Mouse (Mus musculus) limb, embryonic 11.5 days (tissue): ENCODE measurements at regions not wholly inside any gene's neighbourhood (a gene's known extent, or its start where the extent isn't known, plus 50 kb on each side); places are given as distances from the start of the nearest gene placed in this dataset.
"Not testable (repeated sequence)": the region's sequence is repeated elsewhere in the genome, so short reads cannot be mapped to it uniquely, and the experiment has no call there.

Source experiments
- ATAC-seq: fragments of 200-750 bp; cut with Nextera tagmentation; 2 replicates; pipeline ENCODE4 v1.8.0; 2017; ENCODE audit warnings: low read depth; ENCODE audit not compliant: insufficient number of reproducible peaks, low FRiP score, low TSS enrichment
- DNase-seq: peaks from one replicate; pipeline ENCODE4 v3.0.0-alpha.2; 2015; ENCODE audit warnings: low spot score
- H3K27ac ChIP-seq: fragments of 300-500 bp; sonication (generic); replicated peaks from 2 replicates; pipeline ENCODE4 v1.5.1; 2014; ENCODE audit warnings: low read depth, mild to moderate bottlenecking, low read length
- H3K27me3 ChIP-seq: fragments of 300-500 bp; sonication (generic); 2 replicates; pipeline ENCODE4 v1.6.1; 2014; ENCODE audit warnings: mild to moderate bottlenecking, low read length, mixed read lengths; ENCODE audit not compliant: control insufficient read depth, insufficient read depth
- H3K36me3 ChIP-seq: fragments of 300-500 bp; sonication (generic); 2 replicates; pipeline ENCODE4 v1.6.1; 2014; ENCODE audit warnings: mild to moderate bottlenecking, low read length, moderate library complexity, mixed read lengths; ENCODE audit not compliant: control insufficient read depth, insufficient read depth
- H3K4me1 ChIP-seq: fragments of 300-500 bp; sonication (generic); 2 replicates; pipeline ENCODE4 v1.6.1; 2014; ENCODE audit warnings: low read length, mixed read lengths; ENCODE audit not compliant: control insufficient read depth, insufficient read depth
- H3K4me2 ChIP-seq: fragments of 300-500 bp; sonication (generic); 2 replicates; pipeline ENCODE4 v1.6.1; 2014; ENCODE audit warnings: low read depth, mild to moderate bottlenecking, moderate library complexity; ENCODE audit not compliant: severe bottlenecking
- H3K4me3 ChIP-seq: fragments of 300-500 bp; sonication (generic); 2 replicates; pipeline ENCODE4 v1.5.1; 2014; ENCODE audit warnings: low read depth, low read length
- H3K9ac ChIP-seq: fragments of 300-500 bp; sonication (generic); 2 replicates; pipeline ENCODE4 v1.6.1; 2014; ENCODE audit warnings: mild to moderate bottlenecking, low read length
- H3K9me3 ChIP-seq: fragments of 300-500 bp; sonication (generic); 2 replicates; pipeline ENCODE4 v1.6.1; 2016; ENCODE audit warnings: low read length; ENCODE audit not compliant: control insufficient read depth
- WGBS: fragments of 180-500 bp; shearing (Covaris S2); extraction: QIAGEN DNeasy Blood & Tissue Kit; methylation state at CpG from one replicate; pipeline ENCODE4 v1.1.7; 2014; 5-methylcytosine and 5-hydroxymethylcytosine counted together

DNA sequence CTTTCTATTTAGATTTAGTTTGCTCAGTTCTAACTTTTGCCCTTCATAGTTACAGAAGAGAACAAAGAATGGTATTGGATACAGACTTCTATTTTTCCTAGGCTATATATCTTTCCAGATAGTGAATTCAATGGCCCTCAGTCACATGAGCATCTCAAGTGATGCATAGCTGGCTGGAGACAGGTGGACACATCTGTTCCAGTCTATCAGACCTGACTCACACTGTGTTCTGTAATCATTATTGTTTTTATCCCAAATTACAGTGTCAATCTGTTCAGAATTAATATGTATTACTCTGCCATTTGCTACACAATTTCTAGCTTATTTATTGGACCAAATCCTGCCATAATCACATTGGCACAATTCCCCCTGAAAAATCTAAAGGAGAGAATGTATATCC, 298.0 kb upstream of the Foxg1 start:
- DNase-seq (no peak), ATAC-seq (no peak)
- Histone ChIP-seq H3K36me3 (no peaks in the 10 kb centered on the region), H3K27ac (no peak overlapping the region), H3K4me2 (no peak overlapping the region), H3K4me3 (no peak overlapping the region), H3K27me3 (no peaks in the 10 kb centered on the region), H3K4me1 (no peaks in the 10 kb centered on the region), H3K9me3 (no peaks in the 10 kb centered on the region), H3K9ac (no peak overlapping the region)

- Histone ChIP-seq H3K9ac (no peak overlapping the region), H3K4me1 (no peaks in the 10 kb centered on the region), H3K27ac (no peak overlapping the region), H3K9me3 (no peaks in the 10 kb centered on the region), H3K36me3 (no peaks in the 10 kb centered on the region), H3K27me3 (no peaks in the 10 kb centered on the region), H3K4me3 (no peak overlapping the region), H3K4me2 (no peak overlapping the region)
- no peak for DNase-seq
- no peak for ATAC-seq
- 74% methylated on average over 2 of the region's 2 CpGs for WGBS
These were observed 296.4 kb upstream of the Foxg1 start for GRCm38 (mm10) chr12:49086076-49086475.

- WGBS: 95% methylated on average over 1 of the region's 1 CpGs
- ATAC-seq: no peak
These were observed 292.3 kb upstream of the Foxg1 start for GRCm38 (mm10) chr12:49090177-49090576.

GRCm38 (mm10) chr12:49105931-49106330, 276.5 kb upstream of the Foxg1 start:
- Histone ChIP-seq H3K4me2 (no peak overlapping the region), H3K36me3 (no peaks in the 10 kb centered on the region), H3K4me3 (no peak overlapping the region), H3K9ac (no peak overlapping the region), H3K4me1 (no peaks in the 10 kb centered on the region), H3K9me3 (no peaks in the 10 kb centered on the region), H3K27me3 (no peaks in the 10 kb centered on the region), H3K27ac (no peak overlapping the region)
- 63% methylated on average over 4 of the region's 4 CpGs for WGBS
- ATAC-seq (no peak), DNase-seq (no peak)

More at GRCm38 (mm10) chr12:49090177-49090576, 292.3 kb upstream of the Foxg1 start:
- Histone ChIP-seq H3K27me3 (no peaks in the 10 kb centered on the region), H3K4me2 (no peak overlapping the region), H3K9ac (no peak overlapping the region), H3K4me1 (no peaks in the 10 kb centered on the region), H3K27ac (no peak overlapping the region), H3K36me3 (no peaks in the 10 kb centered on the region), H3K9me3 (no peaks in the 10 kb centered on the region), H3K4me3 (no peak overlapping the region)
- DNase-seq: no peak

GRCm38 (mm10) chr12:49106399-49107382, 275.8 kb upstream of the Foxg1 start:
- H3K4me3 ChIP-seq: no peak overlapping the region
- ATAC-seq: no peak
- peak; percentile 26 for DNase-seq
- H3K27me3 ChIP-seq: no peaks in the 10 kb centered on the region
- WGBS: 62% methylated on average over 7 of the region's 7 CpGs
- H3K9ac ChIP-seq: no peak overlapping the region
- no peak overlapping the region for H3K4me2 ChIP-seq
- no peak overlapping the region for H3K27ac ChIP-seq
- H3K9me3 ChIP-seq: no peaks in the 10 kb centered on the region
- H3K4me1 ChIP-seq: no peaks in the 10 kb centered on the region
- H3K36me3 ChIP-seq: no peaks in the 10 kb centered on the region

DNA sequence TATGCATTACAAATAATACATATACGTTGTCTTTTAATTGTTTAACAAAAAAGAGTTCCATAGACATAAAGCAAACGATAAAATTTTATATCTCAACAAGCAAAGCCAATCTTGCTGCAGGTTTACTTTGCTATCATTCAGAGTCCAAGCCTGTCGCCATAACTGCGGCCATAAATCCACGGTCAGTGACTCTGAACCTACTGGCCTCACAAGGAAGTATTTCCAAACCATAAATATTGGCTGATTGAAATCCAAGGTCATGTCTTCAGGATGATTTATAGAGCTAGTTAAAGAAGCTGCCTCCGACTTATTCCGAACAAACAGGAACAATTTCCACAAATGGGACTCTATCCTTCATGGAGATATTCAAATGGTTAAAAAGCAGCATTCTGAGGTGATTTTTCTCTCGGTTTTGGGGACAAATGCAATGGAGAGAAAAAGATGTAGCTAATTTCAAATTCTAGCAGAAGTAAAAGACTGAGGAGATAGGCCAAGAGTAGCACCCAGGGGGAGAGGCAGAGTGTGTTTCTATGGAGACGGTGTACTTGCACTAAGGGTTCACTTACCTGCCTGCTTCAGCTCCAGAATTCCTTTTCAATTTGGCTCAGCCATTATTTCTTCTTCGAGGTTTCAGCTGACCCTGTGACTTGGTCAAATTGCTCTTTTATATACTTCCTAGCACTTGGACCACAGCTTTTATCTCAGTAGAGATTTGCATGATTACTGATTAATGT, 274.9 kb upstream of the Foxg1 start:
- Histone ChIP-seq H3K4me3 (no peak overlapping the region), H3K9ac (no peak overlapping the region), H3K27me3 (no peaks in the 10 kb centered on the region), H3K4me1 (no peaks in the 10 kb centered on the region), H3K4me2 (no peak overlapping the region), H3K27ac (no peak overlapping the region), H3K9me3 (no peaks in the 10 kb centered on the region), H3K36me3 (no peaks in the 10 kb centered on the region)
- DNase-seq: no peak
- ATAC-seq: no peak
- 73% methylated on average over 10 of the region's 10 CpGs for WGBS

GRCm38 (mm10) chr12:49131093-49131492, 251.4 kb upstream of the Foxg1 start:
- H3K4me2 ChIP-seq, H3K27me3 ChIP-seq, ATAC-seq, H3K27ac ChIP-seq, H3K4me1 ChIP-seq, H3K9ac ChIP-seq, H3K9me3 ChIP-seq, H3K36me3 ChIP-seq, H3K4me3 ChIP-seq, DNase-seq: not testable (repeated sequence)
- whole genome bisulfite sequencing: 73% methylated on average over 2 of the region's 7 CpGs

- H3K4me1 ChIP-seq: no peaks in the 10 kb centered on the region
- no peak overlapping the region for H3K9ac ChIP-seq
- ATAC-seq: no peak
- H3K4me2 ChIP-seq: no peak overlapping the region
- H3K4me3 ChIP-seq: no peak overlapping the region
- no peak overlapping the region for H3K27ac ChIP-seq
- no peaks in the 10 kb centered on the region for H3K36me3 ChIP-seq
- H3K27me3 ChIP-seq: no peaks in the 10 kb centered on the region
- WGBS: 54% methylated on average over 5 of the region's 5 CpGs
- peak; percentile 36 for DNase-seq
- H3K9me3 ChIP-seq: no peaks in the 10 kb centered on the region
These were observed 212.4 kb upstream of the Foxg1 start for GRCm38 (mm10) chr12:49170097-49170496.
